8 mouse cellular contexts compared by ENCODE assay signal in genomic region chr1:40117565-40117964, GRCm38 (mm10). TPM values are rescaled to one million over a fixed set of nuclear protein-coding genes. Genes with fewer than 3 reads are reported as not detected.
DNase-seq lines count a peak whose midpoint lies in the region; ATAC-seq and TF ChIP-seq lines count a peak whose summit lies in the region.
"Had no signal": no experiment of that assay in that cellular context is flagged by ENCODE, and none has a peak within 500 bp of the region (broad histone marks: within the 10 kb centered on the region; RNA-seq: fewer than 3 reads in every experiment).

No protein-coding gene starts in this region.

- H3K36me3 ChIP-seq in stomach, embryonic 15.5 days, result no peaks in the 10 kb centered on the region
- H3K36me3 ChIP-seq in stomach, postnatal 0 days (ENCODE audit: control insufficient read depth, insufficient read depth, low read length), result no peaks in the 10 kb centered on the region
- no peaks in the 10 kb centered on the region for H3K36me3 ChIP-seq in heart, embryonic 12.5 days
- no peaks in the 10 kb centered on the region for H3K36me3 ChIP-seq in stomach, embryonic 16.5 days (ENCODE audit: control insufficient read depth, insufficient read depth, low read length)
- H3K36me3 ChIP-seq: lung, embryonic 15.5 days had no signal

- no peaks in the 10 kb centered on the region for H3K4me1 ChIP-seq in stomach, embryonic 15.5 days
- no peaks in the 10 kb centered on the region for H3K4me1 ChIP-seq in stomach, postnatal 0 days (replicated peaks; ENCODE audit: control insufficient read depth, insufficient read depth)
- H3K4me1 ChIP-seq in heart, embryonic 12.5 days (replicated peaks), result peaks cover 20% of the 10 kb centered on the region
- no peaks in the 10 kb centered on the region for H3K4me1 ChIP-seq in stomach, embryonic 16.5 days (ENCODE audit: control insufficient read depth, insufficient read depth, low read length)

- H3K27me3 ChIP-seq in stomach, embryonic 15.5 days (replicated peaks), result no peaks in the 10 kb centered on the region
- no peaks in the 10 kb centered on the region for H3K27me3 ChIP-seq in stomach, postnatal 0 days (ENCODE audit: control insufficient read depth, insufficient read depth, low read length)
- no peaks in the 10 kb centered on the region for H3K27me3 ChIP-seq in heart, embryonic 12.5 days (replicated peaks)
- no peaks in the 10 kb centered on the region for H3K27me3 ChIP-seq in stomach, embryonic 16.5 days (ENCODE audit: control insufficient read depth, insufficient read depth, low read length)
- H3K27me3 ChIP-seq: lung, embryonic 15.5 days had no signal

- H3K4me3 ChIP-seq in stomach, embryonic 15.5 days (replicated peaks), result no peak overlapping the region
- H3K4me3 ChIP-seq in stomach, postnatal 0 days (ENCODE audit: low read depth, low read length), result no peak overlapping the region
- no peak overlapping the region for H3K4me3 ChIP-seq in heart, embryonic 12.5 days
- H3K4me3 ChIP-seq in stomach, embryonic 16.5 days (replicated peaks; ENCODE audit: low read length), result no peak overlapping the region
- H3K4me3 ChIP-seq: lung, embryonic 15.5 days had no signal

- no peak overlapping the region for H3K9ac ChIP-seq in stomach, embryonic 15.5 days
- no peak overlapping the region for H3K9ac ChIP-seq in stomach, postnatal 0 days (ENCODE audit: low read length)
- no peak overlapping the region for H3K9ac ChIP-seq in heart, embryonic 12.5 days
- no peak overlapping the region for H3K9ac ChIP-seq in stomach, embryonic 16.5 days (ENCODE audit: low read length)
- H3K9ac ChIP-seq: lung, embryonic 15.5 days had no signal

- H3K27ac ChIP-seq in stomach, embryonic 15.5 days, result no peak overlapping the region
- no peak overlapping the region for H3K27ac ChIP-seq in stomach, postnatal 0 days (replicated peaks)
- 0 out of 2 replicates have a peak overlapping the region, but pooled peaks have one; percentile 11 for H3K27ac ChIP-seq in heart, embryonic 12.5 days (ENCODE audit: poor library complexity, severe bottlenecking)
- no peak overlapping the region for H3K27ac ChIP-seq in stomach, embryonic 16.5 days (ENCODE audit: low read length)
- H3K27ac ChIP-seq: lung, embryonic 15.5 days had no signal

- WGBS in stomach, embryonic 15.5 days, result 43% methylated on average over 9 of the region's 10 CpGs
- 50% methylated on average over 10 of the region's 10 CpGs for WGBS in stomach, postnatal 0 days
- whole genome bisulfite sequencing in heart, embryonic 12.5 days, result 41% methylated on average over 9 of the region's 10 CpGs
- WGBS in stomach, embryonic 16.5 days, result 53% methylated on average over 9 of the region's 10 CpGs

- 0 out of 2 replicates have a peak, but pooled peaks have one; percentile 25 for ATAC-seq in stomach, embryonic 15.5 days (ENCODE audit: insufficient read depth, low FRiP score, low read depth)
- ATAC-seq in stomach, postnatal 0 days (ENCODE audit: low FRiP score, low TSS enrichment), result no peak
- no peak for ATAC-seq in heart, embryonic 12.5 days (ENCODE audit: insufficient number of reproducible peaks, low FRiP score)
- peak; percentile 62; the same call in 1 of the 2 replicates for ATAC-seq in stomach, embryonic 16.5 days (ENCODE audit: insufficient read depth, low FRiP score)

- no peak for DNase-seq in stomach, postnatal 0 days (ENCODE audit: low spot score)
- peak; percentile 64 for DNase-seq in kidney, postnatal 10 days
- no peak for DNase-seq in ovary, postnatal 36 days (ENCODE audit: low spot score)
- no peak for DNase-seq in B cell, adult 2 months

- no peak for TF ChIP-seq EP300 in stomach, postnatal 0 days (optimal IDR thresholded peaks at IDR 0.05)

- no peak for TF ChIP-seq CTCF in stomach, postnatal 0 days (IDR thresholded peaks at IDR 0.05; ENCODE audit: low read depth)

- no peak overlapping the region for H3K4me2 ChIP-seq in stomach, embryonic 15.5 days
- H3K4me2 ChIP-seq in stomach, postnatal 0 days (replicated peaks; ENCODE audit: low read depth), result no peak overlapping the region
- H3K4me2 ChIP-seq in heart, embryonic 12.5 days, result no peak overlapping the region
- no peak overlapping the region for H3K4me2 ChIP-seq in stomach, embryonic 16.5 days (ENCODE audit: low read depth, low read length)
- H3K4me2 ChIP-seq: lung, embryonic 15.5 days had no signal

- H3K9me3 ChIP-seq in stomach, embryonic 15.5 days, result no peaks in the 10 kb centered on the region
- no peaks in the 10 kb centered on the region for H3K9me3 ChIP-seq in stomach, postnatal 0 days (ENCODE audit: control insufficient read depth, low read length)
- no peaks in the 10 kb centered on the region for H3K9me3 ChIP-seq in heart, embryonic 12.5 days (replicated peaks)
- no peaks in the 10 kb centered on the region for H3K9me3 ChIP-seq in stomach, embryonic 16.5 days (replicated peaks; ENCODE audit: control insufficient read depth, low read length)
- H3K9me3 ChIP-seq: lung, embryonic 15.5 days had no signal

RNA-seq across cellular contexts. Expression of gene Il1r2, which starts 43.7 kb away (rescaled TPM):
- 1.8 and 5.1 TPM in 2 replicates for polyA plus RNA-seq in stomach, embryonic 15.5 days (2015; fragmentation: Nextera tagmentation; extraction: Ambion mirVana)
- 18.7 and 25.9 TPM in 2 replicates for polyA plus RNA-seq in stomach, postnatal 0 days (2015; fragmentation: Nextera tagmentation; extraction: Ambion mirVana)
- 0.51 TPM in 1 of 2 replicates, not detected in the other for polyA plus RNA-seq in heart, embryonic 12.5 days (2016; fragmentation: Nextera tagmentation; extraction: Ambion mirVana)
- polyA plus RNA-seq in stomach, embryonic 16.5 days (2015; fragmentation: Nextera tagmentation; extraction: Ambion mirVana), result 14.1 and 28.0 TPM in 2 replicates

Comparison
In these comparisons a context has a peak if more than half of its experiments do, and no peak if none do; other contexts are left out.
1. ATAC-seq: peak in stomach, embryonic 15.5 days (single experiment) and stomach, embryonic 16.5 days (single experiment); none in stomach, postnatal 0 days (single experiment) and heart, embryonic 12.5 days (single experiment).